Mouse (Mus musculus): ENCODE data around the gene Qrich2. TPM values are rescaled to one million over a fixed set of nuclear protein-coding genes. Genes with fewer than 3 reads are reported as not detected.

Qrich2 gene
- total RNA-seq, 1 experiment = 0.22 TPM

GRCm38 (mm10) chr11:116430723-116431427, 35.2 kb downstream of the Qrich2 start:
- H3K4me1 ChIP-seq (ENCODE audit: control insufficient read depth in 2 of 2, insufficient read depth in 2 of 2, low read length in 2 of 2, poor library complexity in 1 of 2) = peaks cover 22 to 26% of the 10 kb centered on the region in 2 experiments
- in situ Hi-C loops (cut with MboI; ENCODE audit: low sequenced_read_pairs in 2 of 2, unreplicated experiment in 2 of 2) = no loop called here
- peaks cover 10% of the 10 kb centered on the region; the same call in 1 of the 2 replicates for H3K36me3 ChIP-seq (ENCODE audit: control insufficient read depth, insufficient read depth, low read length, poor library complexity, severe bottlenecking)
- H3K9ac ChIP-seq (ENCODE audit: insufficient read depth, low read depth, low read length, poor library complexity, severe bottlenecking) = 0 out of 2 replicates have a peak overlapping the region, but pooled peaks have one; percentile 49
- TF ChIP-seq MAFK (IDR thresholded peaks at IDR 0.05; ENCODE audit: insufficient read depth, low read depth, low read length) = no peak
- TF ChIP-seq ZC3H11A (IDR thresholded peaks at IDR 0.05; ENCODE audit: borderline replicate concordance, low read depth, low read length) = no peak
- no peak for TF ChIP-seq CHD2 (IDR thresholded peaks at IDR 0.05; ENCODE audit: low read depth, low read length)
- no peak for TF ChIP-seq HCFC1 (IDR thresholded peaks at IDR 0.05; ENCODE audit: borderline replicate concordance, insufficient read depth, low read length)
- TF ChIP-seq ZNF384 (IDR thresholded peaks at IDR 0.05; ENCODE audit: low read depth, low read length) = no peak
- peak overlapping the region; percentile 75 for H3K27ac ChIP-seq (ENCODE audit: insufficient read depth, low read depth, low read length, poor library complexity, severe bottlenecking)
- H3K9me3 ChIP-seq (ENCODE audit: control insufficient read depth, insufficient read depth, low read depth, low read length) = no peaks in the 10 kb centered on the region
- no peak for DNase-seq (ENCODE audit: low read depth, low spot score)
- peak overlapping the region; percentile 28 to 42 for H3K4me3 ChIP-seq (ENCODE audit: insufficient read depth in 1 of 2, low read depth in 1 of 2, low read length in 2 of 2, poor library complexity in 1 of 2, severe bottlenecking in 1 of 2)

- Histone ChIP-seq H3K36me3 (ENCODE audit: control insufficient read depth, insufficient read depth, low read length, poor library complexity, severe bottlenecking) (peaks cover 3% of the 10 kb centered on the region; the same call in 1 of the 2 replicates), H3K9ac (ENCODE audit: insufficient read depth, low read depth, low read length, poor library complexity, severe bottlenecking) (no peak overlapping the region), H3K4me3 (ENCODE audit: insufficient read depth in 1 of 2, low read depth in 1 of 2, low read length in 2 of 2, poor library complexity in 1 of 2, severe bottlenecking in 1 of 2) (0 out of 4 replicates have a peak overlapping the region, but pooled peaks of 1 of the 2 experiments have one; percentile 28), H3K9me3 (ENCODE audit: control insufficient read depth, insufficient read depth, low read depth, low read length) (no peaks in the 10 kb centered on the region), H3K27ac (ENCODE audit: insufficient read depth, low read depth, low read length, poor library complexity, severe bottlenecking) (peak overlapping the region; percentile 61; the same call in 1 of the 2 replicates), H3K4me1 (ENCODE audit: control insufficient read depth in 2 of 2, insufficient read depth in 2 of 2, low read length in 2 of 2, poor library complexity in 1 of 2) (peaks cover 22 to 26% of the 10 kb centered on the region in 2 experiments)
- in situ Hi-C loops (cut with MboI; ENCODE audit: low sequenced_read_pairs in 2 of 2, unreplicated experiment in 2 of 2) = no loop called here
- TF ChIP-seq CHD2 (IDR thresholded peaks at IDR 0.05; ENCODE audit: low read depth, low read length) = no peak
- no peak for TF ChIP-seq MAFK (IDR thresholded peaks at IDR 0.05; ENCODE audit: insufficient read depth, low read depth, low read length)
- TF ChIP-seq ZC3H11A (IDR thresholded peaks at IDR 0.05; ENCODE audit: borderline replicate concordance, low read depth, low read length) = no peak
- no peak for TF ChIP-seq ZNF384 (IDR thresholded peaks at IDR 0.05; ENCODE audit: low read depth, low read length)
- TF ChIP-seq HCFC1 (IDR thresholded peaks at IDR 0.05; ENCODE audit: borderline replicate concordance, insufficient read depth, low read length) = no peak
- no peak for DNase-seq (ENCODE audit: low read depth, low spot score)
Observed at GRCm38 (mm10) chr11:116429862-116430613, 36.0 kb downstream of the Qrich2 start.

- TF ChIP-seq HCFC1 (IDR thresholded peaks at IDR 0.05; ENCODE audit: borderline replicate concordance, insufficient read depth, low read length) (no peak), ZNF384 (IDR thresholded peaks at IDR 0.05; ENCODE audit: low read depth, low read length) (no peak), MAFK (IDR thresholded peaks at IDR 0.05; ENCODE audit: insufficient read depth, low read depth, low read length) (no peak), CHD2 (IDR thresholded peaks at IDR 0.05; ENCODE audit: low read depth, low read length) (no peak), ZC3H11A (IDR thresholded peaks at IDR 0.05; ENCODE audit: borderline replicate concordance, low read depth, low read length) (no peak)
- in situ Hi-C loops (cut with MboI; ENCODE audit: low sequenced_read_pairs in 2 of 2, unreplicated experiment in 2 of 2) = no loop called here
- Histone ChIP-seq H3K4me3 (ENCODE audit: insufficient read depth in 1 of 2, low read depth in 1 of 2, low read length in 2 of 2, poor library complexity in 1 of 2, severe bottlenecking in 1 of 2) (peak overlapping the region in 1 of 2 experiments; percentile 3; a peak in 1 of 4 replicates), H3K9me3 (ENCODE audit: control insufficient read depth, insufficient read depth, low read depth, low read length) (no peaks in the 10 kb centered on the region), H3K27ac (ENCODE audit: insufficient read depth, low read depth, low read length, poor library complexity, severe bottlenecking) (peak overlapping the region; percentile 74), H3K4me1 (ENCODE audit: control insufficient read depth in 2 of 2, insufficient read depth in 2 of 2, low read length in 2 of 2, poor library complexity in 1 of 2) (peaks cover 22 to 28% of the 10 kb centered on the region in 2 experiments), H3K36me3 (ENCODE audit: control insufficient read depth, insufficient read depth, low read length, poor library complexity, severe bottlenecking) (no peaks in the 10 kb centered on the region), H3K9ac (ENCODE audit: insufficient read depth, low read depth, low read length, poor library complexity, severe bottlenecking) (peak overlapping the region; percentile 36; the same call in 1 of the 2 replicates)
- DNase-seq (ENCODE audit: low read depth, low spot score) = no peak
Observed at GRCm38 (mm10) chr11:116428872-116429859, 36.9 kb downstream of the Qrich2 start.
